Mouse (Mus musculus) liver, embryonic 14.5 days (tissue): ENCODE data around the gene Tmem189. TPM values are rescaled to one million over a fixed set of nuclear protein-coding genes. Genes with fewer than 3 reads are reported as not detected.

Experiments
- ATAC-seq: fragments of 200-750 bp; cut with Nextera tagmentation; 2 replicates; pipeline ENCODE4 v1.8.0; 2017; ENCODE audit warnings: moderate number of reproducible peaks, mild to moderate bottlenecking, moderate library complexity; ENCODE audit not compliant: insufficient read depth
- DNase-seq, 3 experiments: peaks; one replicate each; pipeline ENCODE4 v3.0.0-alpha.2; 2012 to 2013; ENCODE audit warnings: low read depth in 3 of 3, low spot score in 3 of 3
- H3K27ac ChIP-seq: fragments of 300-500 bp; sonication (generic); 2 replicates; pipeline ENCODE4 v1.5.1; 2014; ENCODE audit warnings: moderate library complexity, mild to moderate bottlenecking, control low read depth, inconsistent platforms
- H3K27me3 ChIP-seq: fragments of 300-500 bp; sonication (generic); 2 replicates; pipeline ENCODE4 v1.6.1; 2014; ENCODE audit warnings: mild to moderate bottlenecking, low read length, moderate library complexity; ENCODE audit not compliant: control insufficient read depth, insufficient read depth
- H3K36me3 ChIP-seq: fragments of 300-500 bp; sonication (generic); replicated peaks from 2 replicates; pipeline ENCODE4 v1.6.1; 2014; ENCODE audit warnings: low read depth; ENCODE audit not compliant: control insufficient read depth, insufficient read depth
- H3K4me1 ChIP-seq, 2 experiments: fragments of 200-500 bp in 1 of 2; fragments of 300-500 bp in 1 of 2; sonication (generic) in 1 of 2; replicated peaks; 2 replicates each; pipeline ENCODE4 v1.6.1; 2012 to 2014; ENCODE audit warnings: antibody characterized with exemption in 1 of 2, inconsistent platforms in 1 of 2, low read length in 1 of 2; ENCODE audit not compliant: control insufficient read depth in 2 of 2, insufficient read depth in 2 of 2
- H3K4me2 ChIP-seq: fragments of 300-500 bp; sonication (generic); 2 replicates; pipeline ENCODE4 v1.6.1; 2014; ENCODE audit warnings: low read depth, mild to moderate bottlenecking, control low read depth, moderate library complexity
- H3K4me3 ChIP-seq, 2 experiments: fragments of 200-500 bp in 1 of 2; fragments of 300-500 bp in 1 of 2; sonication (generic) in 1 of 2; 2 replicates each; pipeline ENCODE4 v1.5.1; 2012 to 2014; ENCODE audit warnings: low read depth in 2 of 2, low read length in 2 of 2, mild to moderate bottlenecking in 2 of 2, control low read depth in 1 of 2, inconsistent platforms in 1 of 2, moderate library complexity in 1 of 2; ENCODE audit not compliant: insufficient read depth in 1 of 2
- H3K9ac ChIP-seq: fragments of 300-500 bp; sonication (generic); replicated peaks from 2 replicates; pipeline ENCODE4 v1.6.1; 2014; ENCODE audit warnings: mild to moderate bottlenecking, control low read depth, moderate library complexity
- H3K9me3 ChIP-seq: fragments of 300-500 bp; sonication (generic); 2 replicates; pipeline ENCODE4 v1.6.1; 2016; ENCODE audit warnings: low read length, mixed read lengths; ENCODE audit not compliant: control insufficient read depth
- CTCF ChIP-seq: IDR thresholded peaks from 2 replicates; pipeline ENCODE4 v1.5.1; 2016; ENCODE audit warnings: antibody characterized with exemption, low read depth, control low read depth
- EP300 ChIP-seq: IDR thresholded peaks from 2 replicates; pipeline ENCODE4 v1.6.1; 2016; ENCODE audit warnings: antibody characterized with exemption, low read depth
- WGBS: fragments of 180-500 bp; shearing (Covaris S2); extraction: QIAGEN DNeasy Blood & Tissue Kit; methylation state at CpG from one replicate; pipeline ENCODE4 v1.1.7; 2014; ENCODE audit not compliant: insufficient replicate concordance; 5-methylcytosine and 5-hydroxymethylcytosine counted together
- polyA plus RNA-seq, 2 experiments: library from polyadenylated mRNA; depleted of rRNA in 1 of 2; stranded (reverse) in 1 of 2; unstranded in 1 of 2; fragments of >200 nt; fragmentation: Nextera tagmentation in 1 of 2; extraction: Ambion mirVana in 1 of 2; gene quantifications; 2 replicates each; pipeline versions ENCODE4 v1.2.1 to v1.2.3; 2012 to 2014

Tmem189 gene
- polyA plus RNA-seq, 2 experiments, result 12.4 to 14.6 TPM

DNA sequence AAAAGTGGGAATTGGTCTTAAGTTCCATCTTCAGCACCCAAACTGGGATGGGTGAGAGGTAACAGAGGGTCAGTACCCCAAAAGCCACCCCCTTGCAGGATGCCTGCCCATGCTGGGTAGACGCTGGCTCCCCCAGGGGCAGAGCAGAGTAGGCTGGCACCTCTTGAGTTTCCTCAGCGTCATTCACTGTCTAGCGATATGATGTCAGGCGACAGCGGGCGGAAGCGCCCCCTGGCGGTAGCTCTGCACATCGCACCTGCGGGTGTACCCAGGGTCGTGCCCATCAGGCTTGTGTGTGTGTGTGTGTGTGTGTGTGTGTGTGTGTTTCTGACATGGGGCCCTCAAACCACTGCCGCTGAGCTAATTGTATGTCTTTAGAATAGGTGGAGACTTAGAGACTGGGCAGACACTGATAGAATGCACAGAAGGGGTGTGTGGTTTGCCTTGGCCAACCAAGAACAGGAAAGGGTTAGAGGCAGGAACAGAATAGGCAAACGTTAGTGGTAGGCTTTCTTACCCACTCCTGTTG lies 9.7 kb downstream of the Tmem189 start:
- DNase-seq, result peak in 1 of 3 experiments; percentile 65
- Histone ChIP-seq H3K9me3 (no peaks in the 10 kb centered on the region), H3K4me3 (no peak overlapping the region), H3K9ac (no peak overlapping the region), H3K4me2 (no peak overlapping the region), H3K4me1 (peaks cover 0 to 4% of the 10 kb centered on the region in 2 experiments; a peak in 2 of 4 replicates), H3K36me3 (no peaks in the 10 kb centered on the region), H3K27ac (no peak overlapping the region), H3K27me3 (no peaks in the 10 kb centered on the region)
- no peak for TF ChIP-seq EP300
- peak; percentile 99 for TF ChIP-seq CTCF
- WGBS, result 0% methylated on average over 13 of the region's 13 CpGs
- peak; percentile 76 for ATAC-seq

GRCm38 (mm10) chr2:167678600-167678999 lies 11.0 kb downstream of the Tmem189 start:
- TF ChIP-seq CTCF (peak; percentile 79), EP300 (no peak)
- DNase-seq, result no peak
- WGBS, result 42% methylated on average over 5 of the region's 5 CpGs
- Histone ChIP-seq H3K27me3 (no peaks in the 10 kb centered on the region), H3K9ac (no peak overlapping the region), H3K9me3 (no peaks in the 10 kb centered on the region), H3K27ac (no peak overlapping the region), H3K4me3 (no peak overlapping the region), H3K4me1 (peaks cover 0 to 4% of the 10 kb centered on the region in 2 experiments; a peak in 2 of 4 replicates), H3K4me2 (no peak overlapping the region), H3K36me3 (no peaks in the 10 kb centered on the region)
- ATAC-seq, result no peak

- TF ChIP-seq CTCF (peak; percentile 83), EP300 (no peak)
- no peak overlapping the region for H3K9ac ChIP-seq
- H3K4me3 ChIP-seq, result no peak overlapping the region
- H3K4me1 ChIP-seq, result peaks cover 20 to 23% of the 10 kb centered on the region in 2 experiments
- no peaks in the 10 kb centered on the region for H3K36me3 ChIP-seq
- H3K27ac ChIP-seq, result no peak overlapping the region
- DNase-seq (no peak), ATAC-seq (no peak)
- H3K9me3 ChIP-seq, result no peaks in the 10 kb centered on the region
- H3K4me2 ChIP-seq, result no peak overlapping the region
- 33% methylated on average over 14 of the region's 14 CpGs for WGBS
- no peaks in the 10 kb centered on the region; the same call in 1 of the 2 replicates for H3K27me3 ChIP-seq
Measured at GRCm38 (mm10) chr2:167675120-167675909, 14.3 kb downstream of the Tmem189 start.

DNA sequence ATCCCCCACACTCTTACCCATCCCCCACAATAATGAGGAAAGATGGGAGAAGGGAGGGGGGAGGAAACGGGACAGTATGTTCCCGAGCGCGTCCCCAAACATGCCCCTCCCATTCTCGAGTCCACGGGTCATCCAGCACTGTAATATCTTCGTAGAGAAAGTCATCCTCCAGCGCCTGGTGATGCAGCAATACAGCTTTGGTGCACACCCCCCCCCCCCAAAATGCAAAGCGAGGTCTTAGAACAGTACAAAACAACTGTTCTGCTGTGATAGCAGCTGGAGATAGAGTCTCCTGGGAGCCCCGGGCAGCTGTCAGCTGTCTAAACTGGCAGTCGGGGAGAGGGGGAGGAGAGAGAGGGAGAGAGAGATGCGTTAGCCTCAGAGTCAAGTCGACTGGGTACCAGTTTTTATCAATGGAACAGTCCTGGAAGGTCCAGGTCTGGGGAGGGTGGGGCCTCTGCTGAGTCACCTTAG lies 17.4 kb downstream of the Tmem189 start:
- H3K4me1 ChIP-seq, result peaks cover 19 to 20% of the 10 kb centered on the region in 2 experiments
- H3K4me3 ChIP-seq, result peak overlapping the region; percentile 25 to 30; a peak in 2 of 4 replicates
- H3K27ac ChIP-seq, result peak overlapping the region; percentile 72
- 23% methylated on average over 13 of the region's 13 CpGs for WGBS
- DNase-seq, result peak in 2 of 3 experiments; percentile 54 to 73
- H3K9ac ChIP-seq, result peak overlapping the region; percentile 40
- H3K9me3 ChIP-seq, result no peaks in the 10 kb centered on the region
- H3K27me3 ChIP-seq, result no peaks in the 10 kb centered on the region; the same call in 1 of the 2 replicates
- H3K36me3 ChIP-seq, result no peaks in the 10 kb centered on the region
- no peak; the same call in 1 of the 2 replicates for TF ChIP-seq EP300
- TF ChIP-seq CTCF, result no peak
- ATAC-seq, result peak; percentile 92
- peak overlapping the region; percentile 56 for H3K4me2 ChIP-seq

DNA sequence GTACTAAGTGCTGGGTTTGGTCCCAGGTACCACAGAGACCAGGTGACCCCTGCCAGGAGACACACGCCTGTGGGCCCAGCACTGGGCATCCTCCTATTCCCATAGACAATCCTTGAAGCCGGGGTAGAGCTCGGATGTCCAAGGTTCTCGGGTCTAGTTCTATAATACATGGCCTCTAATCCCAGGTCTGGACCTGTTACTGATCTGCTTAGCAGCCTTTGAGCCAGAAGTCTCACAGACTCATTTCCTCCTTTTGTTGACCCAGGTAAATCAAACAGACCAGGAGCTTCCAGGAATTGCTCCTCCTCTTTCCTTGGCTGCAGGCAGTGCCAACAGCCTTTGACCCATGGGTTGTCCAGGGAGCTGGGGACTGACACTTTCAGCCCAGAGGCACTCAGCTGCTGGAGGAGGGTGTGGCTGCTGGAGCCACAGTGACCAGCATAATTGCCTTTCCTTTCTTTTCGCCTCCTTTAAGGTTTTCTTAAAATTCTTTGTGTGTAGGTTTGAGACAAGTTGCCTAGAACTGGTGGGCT lies 18.5 kb downstream of the Tmem189 start:
- no peaks in the 10 kb centered on the region for H3K36me3 ChIP-seq
- no peak overlapping the region for H3K27ac ChIP-seq
- H3K9me3 ChIP-seq, result no peaks in the 10 kb centered on the region
- no peaks in the 10 kb centered on the region; the same call in 1 of the 2 replicates for H3K27me3 ChIP-seq
- ATAC-seq (no peak), DNase-seq (no peak)
- H3K4me2 ChIP-seq, result peak overlapping the region; percentile 56
- TF ChIP-seq EP300, result no peak
- no peak for TF ChIP-seq CTCF
- 78% methylated on average over 5 of the region's 5 CpGs for WGBS
- no peak overlapping the region for H3K9ac ChIP-seq
- H3K4me1 ChIP-seq, result peaks cover 19 to 20% of the 10 kb centered on the region in 2 experiments
- no peak overlapping the region; a peak in 1 of 4 replicates for H3K4me3 ChIP-seq
